Mouse (Mus musculus): Measurements from ENCODE around the gene Lmln. TPM values are rescaled to one million over a fixed set of nuclear protein-coding genes. Genes with fewer than 3 reads are reported as not detected.

The Lmln gene
- total and polyA plus RNA-seq, 3 experiments, result 1.5 to 3.2 (median 2.6) TPM

GRCm38 (mm10) chr16:33013801-33014200 is 48.5 kb upstream of the Lmln start:
- peaks cover 36 to 86% of the 10 kb centered on the region in 2 experiments for H3K36me3 ChIP-seq (replicated peaks in 1 of 2; ENCODE audit: control insufficient read depth in 1 of 2, insufficient read depth in 1 of 2, low read length in 1 of 2)
- no peaks in the 10 kb centered on the region for H3K27me3 ChIP-seq (replicated peaks)
- H3K27ac ChIP-seq (ENCODE audit: insufficient read depth, low read depth), result no peak overlapping the region
- no peaks in the 10 kb centered on the region for H3K9me3 ChIP-seq (replicated peaks; ENCODE audit: low read length)
- no peak overlapping the region for H3K4me3 ChIP-seq (replicated peaks in 1 of 3; ENCODE audit: low read depth in 2 of 3, low read length in 2 of 3, poor library complexity in 1 of 3)
- H3K79me2 ChIP-seq (replicated peaks; ENCODE audit: control insufficient read depth, extremely low read depth, insufficient read depth, poor library complexity, severe bottlenecking), result no peaks in the 10 kb centered on the region
- H3K4me1 ChIP-seq (ENCODE audit: control insufficient read depth in 1 of 2, insufficient read depth in 2 of 2), result peaks cover 15 to 18% of the 10 kb centered on the region in 2 experiments
- no peak for TF ChIP-seq CHD1 (IDR thresholded peaks at IDR 0.05; ENCODE audit: low read depth, low read length)
- TF ChIP-seq CTCF (conservative IDR thresholded peaks at IDR 0.05 in 1 of 2, IDR thresholded peaks at IDR 0.05 in 1 of 2; ENCODE audit: low read depth in 2 of 2, low read length in 2 of 2), result no peak
- dilution Hi-C loops (cut with MboI; ENCODE audit: extremely low pct_ligation_motif_present, extremely low pct_unique_long_range_greater_than_20kb, low sequenced_read_pairs) (no loop called here), in situ Hi-C loops (cut with MboI; ENCODE audit: low pct_ligation_motif_present, low pct_unique_long_range_greater_than_20kb, low sequenced_read_pairs) (no loop called here)
- H3K4me2 ChIP-seq (ENCODE audit: insufficient read depth, low read depth, poor library complexity, severe bottlenecking), result no peak overlapping the region
- no peak for DNase-seq (ENCODE audit: extremely low read depth)
- no peak overlapping the region for H3K9ac ChIP-seq (ENCODE audit: insufficient read depth, low read depth)

- H3K79me2 ChIP-seq (replicated peaks; ENCODE audit: control insufficient read depth, extremely low read depth, insufficient read depth, poor library complexity, severe bottlenecking), result no peaks in the 10 kb centered on the region
- no peak for DNase-seq (ENCODE audit: extremely low read depth)
- TF ChIP-seq NELFE (IDR thresholded peaks at IDR 0.05; ENCODE audit: low read depth, low read length) (no peak), MXI1 (IDR thresholded peaks at IDR 0.05; ENCODE audit: low read depth, low read length) (no peak), ZC3H11A (IDR thresholded peaks at IDR 0.05; ENCODE audit: low read depth, low read length) (no peak), CHD1 (IDR thresholded peaks at IDR 0.05; ENCODE audit: low read depth, low read length) (no peak), JUN (IDR thresholded peaks at IDR 0.05; ENCODE audit: insufficient read depth, low read depth, low read length) (no peak), MAZ (IDR thresholded peaks at IDR 0.05; ENCODE audit: low read depth, low read length) (no peak), E2F4 (IDR thresholded peaks at IDR 0.05; ENCODE audit: insufficient replicate concordance, low read depth, low read length) (no peak), PAX5 (IDR thresholded peaks at IDR 0.05; ENCODE audit: low read length) (no peak), USF2 (conservative IDR thresholded peaks at IDR 0.05; ENCODE audit: low read depth, low read length) (no peak), ETS1 (conservative IDR thresholded peaks at IDR 0.05; ENCODE audit: low read depth, low read length) (no peak), ZKSCAN1 (IDR thresholded peaks at IDR 0.05; ENCODE audit: borderline replicate concordance, low read depth, low read length) (no peak), EP300 (IDR thresholded peaks at IDR 0.05; ENCODE audit: low read length) (no peak), RAD21 (IDR thresholded peaks at IDR 0.05; ENCODE audit: low read depth, low read length) (no peak), NRF1 (IDR thresholded peaks at IDR 0.05; ENCODE audit: low read depth, low read length) (no peak), ELF1 (IDR thresholded peaks at IDR 0.05; ENCODE audit: low read depth, low read length) (no peak), MAFK (IDR thresholded peaks at IDR 0.05; ENCODE audit: insufficient replicate concordance, low read length) (no peak), SIN3A (IDR thresholded peaks at IDR 0.05; ENCODE audit: low read length) (no peak), USF1 (IDR thresholded peaks at IDR 0.05; ENCODE audit: low read depth, low read length) (no peak)
- no peaks in the 10 kb centered on the region for H3K27me3 ChIP-seq (replicated peaks)
- H3K9me3 ChIP-seq (replicated peaks; ENCODE audit: low read length), result no peaks in the 10 kb centered on the region
- H3K9ac ChIP-seq (ENCODE audit: insufficient read depth, low read depth), result no peak overlapping the region
- in situ Hi-C loops (cut with MboI; ENCODE audit: low pct_ligation_motif_present, low pct_unique_long_range_greater_than_20kb, low sequenced_read_pairs), result no loop called here
- dilution Hi-C loops (cut with MboI; ENCODE audit: extremely low pct_ligation_motif_present, extremely low pct_unique_long_range_greater_than_20kb, low sequenced_read_pairs), result no loop called here
- H3K4me3 ChIP-seq (replicated peaks in 1 of 3; ENCODE audit: low read depth in 2 of 3, low read length in 2 of 3, poor library complexity in 1 of 3), result no peak overlapping the region
- H3K4me1 ChIP-seq (ENCODE audit: control insufficient read depth in 1 of 2, insufficient read depth in 2 of 2), result peaks cover 15 to 20% of the 10 kb centered on the region in 2 experiments
- H3K27ac ChIP-seq (ENCODE audit: insufficient read depth, low read depth), result no peak overlapping the region
- no peak overlapping the region for H3K4me2 ChIP-seq (ENCODE audit: insufficient read depth, low read depth, poor library complexity, severe bottlenecking)
- H3K36me3 ChIP-seq (replicated peaks in 1 of 2; ENCODE audit: control insufficient read depth in 1 of 2, insufficient read depth in 1 of 2, low read length in 1 of 2), result peaks cover 29 to 81% of the 10 kb centered on the region in 2 experiments
These were observed 47.4 kb upstream of the Lmln start for GRCm38 (mm10) chr16:33014921-33015320.
